Mouse (Mus musculus) heart, embryonic 12.5 days (tissue): ENCODE measurements around the gene Pim3. TPM values are rescaled to one million over a fixed set of nuclear protein-coding genes. Genes with fewer than 3 reads are reported as not detected.

Experiments used
- ATAC-seq: fragments of 200-750 bp; cut with Nextera tagmentation; 2 replicates; pipeline ENCODE4 v1.8.0; 2017; ENCODE audit warnings: moderate TSS enrichment, moderate library complexity; ENCODE audit not compliant: insufficient number of reproducible peaks, low FRiP score
- H3K27ac ChIP-seq: fragments of 300-500 bp; sonication (generic); 2 replicates; pipeline ENCODE4 v1.5.1; 2016; ENCODE audit warnings: mild to moderate bottlenecking, moderate library complexity; ENCODE audit not compliant: poor library complexity, severe bottlenecking
- H3K27me3 ChIP-seq: fragments of 300-500 bp; sonication (generic); replicated peaks from 2 replicates; pipeline ENCODE4 v1.6.1; 2016; ENCODE audit warnings: mild to moderate bottlenecking, moderate library complexity
- H3K36me3 ChIP-seq: fragments of 300-500 bp; sonication (generic); 2 replicates; pipeline ENCODE4 v1.6.1; 2016; ENCODE audit warnings: mild to moderate bottlenecking, moderate library complexity
- H3K4me1 ChIP-seq: fragments of 300-500 bp; sonication (generic); replicated peaks from 2 replicates; pipeline ENCODE4 v1.6.1; 2016; ENCODE audit warnings: mild to moderate bottlenecking
- H3K4me2 ChIP-seq: fragments of 300-500 bp; sonication (generic); 2 replicates; pipeline ENCODE4 v1.6.1; 2016; ENCODE audit warnings: mild to moderate bottlenecking, moderate library complexity
- H3K4me3 ChIP-seq: fragments of 300-500 bp; sonication (generic); 2 replicates; pipeline ENCODE4 v1.5.1; 2016; ENCODE audit warnings: mild to moderate bottlenecking
- H3K9ac ChIP-seq: fragments of 300-500 bp; sonication (generic); 2 replicates; pipeline ENCODE4 v1.6.1; 2016; ENCODE audit warnings: mild to moderate bottlenecking, moderate library complexity
- H3K9me3 ChIP-seq: fragments of 300-500 bp; sonication (generic); replicated peaks from 2 replicates; pipeline ENCODE4 v1.6.1; 2016; ENCODE audit warnings: mild to moderate bottlenecking, moderate library complexity
- WGBS: fragments of 180-500 bp; shearing (Covaris S2); methylation state at CpG from one replicate; pipeline ENCODE4 v1.1.7; 2016; 5-methylcytosine and 5-hydroxymethylcytosine counted together
- polyA plus RNA-seq: library from polyadenylated mRNA; unstranded; fragments of >200 nt; fragmentation: Nextera tagmentation; extraction: Ambion mirVana; gene quantifications from 2 replicates; pipeline ENCODE4 v1.2.1, GENCODE M21; 2016

The Pim3 gene
- polyA plus RNA-seq, 1 experiment from 2014 or later, result 68.1 TPM

GRCm38 (mm10) chr15:88885376-88885775 lies 23.4 kb downstream of the Pim3 start:
- H3K9me3 ChIP-seq, result no peaks in the 10 kb centered on the region
- WGBS, result 83% methylated on average over 6 of the region's 6 CpGs
- H3K4me3 ChIP-seq, result no peak overlapping the region
- no peak for ATAC-seq
- H3K4me1 ChIP-seq, result peaks cover 6% of the 10 kb centered on the region
- no peaks in the 10 kb centered on the region for H3K36me3 ChIP-seq
- H3K27ac ChIP-seq, result no peak overlapping the region
- H3K4me2 ChIP-seq, result no peak overlapping the region
- peaks cover 3% of the 10 kb centered on the region for H3K27me3 ChIP-seq
- no peak overlapping the region for H3K9ac ChIP-seq

- no peak overlapping the region for H3K4me2 ChIP-seq
- no peak overlapping the region for H3K4me3 ChIP-seq
- 81% methylated on average over 3 of the region's 3 CpGs for WGBS
- no peaks in the 10 kb centered on the region for H3K9me3 ChIP-seq
- no peak overlapping the region for H3K27ac ChIP-seq
- no peaks in the 10 kb centered on the region for H3K36me3 ChIP-seq
- no peak for ATAC-seq
- H3K4me1 ChIP-seq, result peaks cover 2% of the 10 kb centered on the region
- peaks cover 12% of the 10 kb centered on the region for H3K27me3 ChIP-seq
- no peak overlapping the region for H3K9ac ChIP-seq
These were observed 27.0 kb downstream of the Pim3 start for GRCm38 (mm10) chr15:88889032-88889431.

GRCm38 (mm10) chr15:88889994-88890393 lies 28.0 kb downstream of the Pim3 start:
- peaks cover 12% of the 10 kb centered on the region for H3K27me3 ChIP-seq
- H3K4me1 ChIP-seq, result no peaks in the 10 kb centered on the region; the same call in 1 of the 2 replicates
- no peaks in the 10 kb centered on the region for H3K36me3 ChIP-seq
- H3K4me3 ChIP-seq, result peak overlapping the region; percentile 57; the same call in 1 of the 2 replicates
- peak overlapping the region; percentile 95 for H3K4me2 ChIP-seq
- ATAC-seq, result no peak
- peak overlapping the region; percentile 78 for H3K9ac ChIP-seq
- 79% methylated on average over 3 of the region's 3 CpGs for WGBS
- no peaks in the 10 kb centered on the region for H3K9me3 ChIP-seq
- no peak overlapping the region for H3K27ac ChIP-seq

- Histone ChIP-seq H3K9ac (peak overlapping the region; percentile 78), H3K27me3 (peaks cover 12% of the 10 kb centered on the region), H3K27ac (no peak overlapping the region), H3K4me2 (peak overlapping the region; percentile 95), H3K4me3 (peak overlapping the region; percentile 57), H3K9me3 (no peaks in the 10 kb centered on the region), H3K36me3 (no peaks in the 10 kb centered on the region), H3K4me1 (no peaks in the 10 kb centered on the region; the same call in 1 of the 2 replicates)
- WGBS, result 2% methylated on average over 35 of the region's 41 CpGs
- ATAC-seq, result peak; percentile 87
These were observed 29.0 kb downstream of the Pim3 start for GRCm38 (mm10) chr15:88890751-88891675.

- peak overlapping the region; percentile 57; the same call in 1 of the 2 replicates for H3K4me3 ChIP-seq
- no peak overlapping the region for H3K27ac ChIP-seq
- no peaks in the 10 kb centered on the region for H3K9me3 ChIP-seq
- WGBS, result 63% methylated on average over 8 of the region's 8 CpGs
- H3K4me1 ChIP-seq, result no peaks in the 10 kb centered on the region; the same call in 1 of the 2 replicates
- no peaks in the 10 kb centered on the region for H3K36me3 ChIP-seq
- ATAC-seq, result no peak
- H3K27me3 ChIP-seq, result peaks cover 12% of the 10 kb centered on the region
- H3K4me2 ChIP-seq, result peak overlapping the region; percentile 95
- H3K9ac ChIP-seq, result no peak overlapping the region
These were observed 29.7 kb downstream of the Pim3 start for GRCm38 (mm10) chr15:88891676-88892040.

GRCm38 (mm10) chr15:88892252-88892651 lies 30.3 kb downstream of the Pim3 start:
- H3K27me3 ChIP-seq, result peaks cover 12% of the 10 kb centered on the region
- H3K9me3 ChIP-seq, result no peaks in the 10 kb centered on the region
- 83% methylated on average over 1 of the region's 1 CpGs for WGBS
- H3K36me3 ChIP-seq, result no peaks in the 10 kb centered on the region
- H3K4me1 ChIP-seq, result no peaks in the 10 kb centered on the region; the same call in 1 of the 2 replicates
- H3K4me2 ChIP-seq, result no peak overlapping the region
- no peak overlapping the region for H3K27ac ChIP-seq
- H3K9ac ChIP-seq, result no peak overlapping the region
- no peak overlapping the region for H3K4me3 ChIP-seq
- no peak for ATAC-seq

- 75% methylated on average over 5 of the region's 5 CpGs for WGBS
- H3K27ac ChIP-seq, result no peak overlapping the region
- H3K4me2 ChIP-seq, result no peak overlapping the region
- no peak for ATAC-seq
- H3K36me3 ChIP-seq, result no peaks in the 10 kb centered on the region
- no peak overlapping the region for H3K9ac ChIP-seq
- no peak overlapping the region for H3K4me3 ChIP-seq
- no peaks in the 10 kb centered on the region; the same call in 1 of the 2 replicates for H3K4me1 ChIP-seq
- peaks cover 12% of the 10 kb centered on the region for H3K27me3 ChIP-seq
- H3K9me3 ChIP-seq, result no peaks in the 10 kb centered on the region
These were observed 30.9 kb downstream of the Pim3 start for GRCm38 (mm10) chr15:88892876-88893275.

- no peak overlapping the region for H3K4me2 ChIP-seq
- no peaks in the 10 kb centered on the region for H3K9me3 ChIP-seq
- no peak overlapping the region for H3K9ac ChIP-seq
- H3K4me3 ChIP-seq, result no peak overlapping the region
- WGBS, result 57% methylated on average over 7 of the region's 7 CpGs
- H3K27me3 ChIP-seq, result peaks cover 9% of the 10 kb centered on the region; the same call in 1 of the 2 replicates
- no peaks in the 10 kb centered on the region; the same call in 1 of the 2 replicates for H3K4me1 ChIP-seq
- no peak overlapping the region for H3K27ac ChIP-seq
- no peak for ATAC-seq
- no peaks in the 10 kb centered on the region for H3K36me3 ChIP-seq
These were observed 33.1 kb downstream of the Pim3 start for GRCm38 (mm10) chr15:88895119-88895518.

- Histone ChIP-seq H3K9ac (no peak overlapping the region), H3K9me3 (no peaks in the 10 kb centered on the region), H3K27me3 (peaks cover 9% of the 10 kb centered on the region; the same call in 1 of the 2 replicates), H3K4me2 (no peak overlapping the region), H3K27ac (no peak overlapping the region), H3K36me3 (no peaks in the 10 kb centered on the region), H3K4me1 (no peaks in the 10 kb centered on the region; the same call in 1 of the 2 replicates), H3K4me3 (no peak overlapping the region)
- 80% methylated on average over 6 of the region's 6 CpGs for WGBS
- no peak for ATAC-seq
These were observed 33.9 kb downstream of the Pim3 start for GRCm38 (mm10) chr15:88895891-88896290.

- no peaks in the 10 kb centered on the region for H3K9me3 ChIP-seq
- ATAC-seq, result no peak
- 78% methylated on average over 10 of the region's 10 CpGs for WGBS
These were observed 34.5 kb downstream of the Pim3 start for GRCm38 (mm10) chr15:88896341-88896980.

GRCm38 (mm10) chr15:88902200-88902875 lies 40.4 kb downstream of the Pim3 start:
- Histone ChIP-seq H3K27ac (no peak overlapping the region), H3K9me3 (no peaks in the 10 kb centered on the region), H3K36me3 (no peaks in the 10 kb centered on the region), H3K4me3 (no peak overlapping the region), H3K9ac (no peak overlapping the region), H3K4me1 (no peaks in the 10 kb centered on the region), H3K27me3 (no peaks in the 10 kb centered on the region), H3K4me2 (no peak overlapping the region)
- ATAC-seq, result no peak
- WGBS, result 85% methylated on average over 15 of the region's 15 CpGs

More at GRCm38 (mm10) chr15:88896341-88896980, 34.5 kb downstream of the Pim3 start:
- Histone ChIP-seq H3K27ac (no peak overlapping the region), H3K36me3 (no peaks in the 10 kb centered on the region), H3K4me2 (no peak overlapping the region), H3K4me3 (no peak overlapping the region), H3K4me1 (no peaks in the 10 kb centered on the region), H3K9ac (no peak overlapping the region), H3K27me3 (peaks cover 9% of the 10 kb centered on the region; the same call in 1 of the 2 replicates)
